Mouse (Mus musculus): ENCODE results near the gene Babam2. TPM values are rescaled to one million over a fixed set of nuclear protein-coding genes. Genes with fewer than 3 reads are reported as not detected.
A peak's percentile ranks its signal among the peaks of the same experiment; 100 is the strongest.

Babam2 gene
- polyA plus RNA-seq, 1 experiment from 2014 or later: 90.2 TPM

- Histone ChIP-seq H3K9ac (ENCODE audit: low read depth, low read length) (no peak overlapping the region), H3K27ac (no peak overlapping the region), H3K4me2 (ENCODE audit: low read length) (no peak overlapping the region), H3K36me3 (ENCODE audit: insufficient read depth, low read length) (no peaks in the 10 kb centered on the region), H3K4me1 (replicated peaks; ENCODE audit: insufficient read depth, low read length) (no peaks in the 10 kb centered on the region), H3K9me3 (replicated peaks; ENCODE audit: low read length) (no peaks in the 10 kb centered on the region), H3K27me3 (ENCODE audit: insufficient read depth, low read length) (no peaks in the 10 kb centered on the region), H3K4me3 (replicated peaks; ENCODE audit: low read depth, low read length) (no peak overlapping the region)
- 85% methylated on average over 2 of the region's 2 CpGs for WGBS
- peak; percentile 72; the same call in 1 of the 2 replicates for ATAC-seq (replicated peaks; ENCODE audit: low FRiP score, low read depth)
- DNase-seq (ENCODE audit: low spot score): no peak
- no peak for TF ChIP-seq CTCF (IDR thresholded peaks at IDR 0.05; ENCODE audit: low read depth)
Observed at GRCm38 (mm10) chr5:31873328-31873727, 175.8 kb downstream of the Babam2 start.

- no peak for TF ChIP-seq CTCF (IDR thresholded peaks at IDR 0.05; ENCODE audit: low read depth)
Observed at GRCm38 (mm10) chr5:31874543-31874942, 177.1 kb downstream of the Babam2 start.

GRCm38 (mm10) chr5:31875443-31875842, 178.0 kb downstream of the Babam2 start:
- ATAC-seq (replicated peaks; ENCODE audit: low FRiP score, low read depth): no peak
- Histone ChIP-seq H3K36me3 (ENCODE audit: insufficient read depth, low read length) (no peaks in the 10 kb centered on the region), H3K4me1 (replicated peaks; ENCODE audit: insufficient read depth, low read length) (no peaks in the 10 kb centered on the region), H3K4me2 (ENCODE audit: low read length) (no peak overlapping the region), H3K4me3 (replicated peaks; ENCODE audit: low read depth, low read length) (no peak overlapping the region), H3K9me3 (replicated peaks; ENCODE audit: low read length) (no peaks in the 10 kb centered on the region), H3K9ac (ENCODE audit: low read depth, low read length) (no peak overlapping the region), H3K27me3 (ENCODE audit: insufficient read depth, low read length) (no peaks in the 10 kb centered on the region), H3K27ac (no peak overlapping the region)
- no peak for DNase-seq (ENCODE audit: low spot score)
- no peak for TF ChIP-seq CTCF (IDR thresholded peaks at IDR 0.05; ENCODE audit: low read depth)
- 76% methylated on average over 3 of the region's 3 CpGs for WGBS

More at GRCm38 (mm10) chr5:31874543-31874942, 177.1 kb downstream of the Babam2 start:
- DNase-seq (ENCODE audit: low spot score) (no peak), ATAC-seq (replicated peaks; ENCODE audit: low FRiP score, low read depth) (no peak)
- no peak overlapping the region for H3K4me3 ChIP-seq (replicated peaks; ENCODE audit: low read depth, low read length)
- H3K9me3 ChIP-seq (replicated peaks; ENCODE audit: low read length): no peaks in the 10 kb centered on the region
- no peaks in the 10 kb centered on the region for H3K4me1 ChIP-seq (replicated peaks; ENCODE audit: insufficient read depth, low read length)
- H3K4me2 ChIP-seq (ENCODE audit: low read length): no peak overlapping the region
- H3K27ac ChIP-seq: no peak overlapping the region
- no peaks in the 10 kb centered on the region for H3K36me3 ChIP-seq (ENCODE audit: insufficient read depth, low read length)
- H3K27me3 ChIP-seq (ENCODE audit: insufficient read depth, low read length): no peaks in the 10 kb centered on the region
- WGBS: 76% methylated on average over 1 of the region's 1 CpGs
- no peak overlapping the region for H3K9ac ChIP-seq (ENCODE audit: low read depth, low read length)

- H3K9me3 ChIP-seq (replicated peaks; ENCODE audit: low read length): no peaks in the 10 kb centered on the region
- no peak overlapping the region for H3K9ac ChIP-seq (ENCODE audit: low read depth, low read length)
- no peaks in the 10 kb centered on the region for H3K36me3 ChIP-seq (ENCODE audit: insufficient read depth, low read length)
- H3K27me3 ChIP-seq (ENCODE audit: insufficient read depth, low read length): no peaks in the 10 kb centered on the region
- ATAC-seq (replicated peaks; ENCODE audit: low FRiP score, low read depth) (no peak), DNase-seq (ENCODE audit: low spot score) (peak; percentile 75)
- peak overlapping the region; percentile 56; the same call in 1 of the 2 replicates for H3K27ac ChIP-seq
- WGBS: 51% methylated on average over 8 of the region's 8 CpGs
- TF ChIP-seq CTCF (IDR thresholded peaks at IDR 0.05; ENCODE audit: low read depth): no peak
- no peak overlapping the region for H3K4me3 ChIP-seq (replicated peaks; ENCODE audit: low read depth, low read length)
- H3K4me2 ChIP-seq (ENCODE audit: low read length): no peak overlapping the region
- H3K4me1 ChIP-seq (replicated peaks; ENCODE audit: insufficient read depth, low read length): no peaks in the 10 kb centered on the region
Observed at GRCm38 (mm10) chr5:31876216-31876974, 178.9 kb downstream of the Babam2 start.

GRCm38 (mm10) chr5:31880457-31880856, 183.0 kb downstream of the Babam2 start:
- H3K4me3 ChIP-seq (replicated peaks; ENCODE audit: low read depth, low read length): no peak overlapping the region
- H3K9me3 ChIP-seq (replicated peaks; ENCODE audit: low read length): no peaks in the 10 kb centered on the region
- H3K27ac ChIP-seq: no peak overlapping the region
- TF ChIP-seq CTCF (IDR thresholded peaks at IDR 0.05; ENCODE audit: low read depth): no peak
- DNase-seq (ENCODE audit: low spot score) (no peak), ATAC-seq (replicated peaks; ENCODE audit: low FRiP score, low read depth) (no peak)
- no peak overlapping the region for H3K9ac ChIP-seq (ENCODE audit: low read depth, low read length)
- H3K4me1 ChIP-seq (replicated peaks; ENCODE audit: insufficient read depth, low read length): no peaks in the 10 kb centered on the region; the same call in 1 of the 2 replicates
- 59% methylated on average over 2 of the region's 2 CpGs for WGBS
- no peaks in the 10 kb centered on the region for H3K27me3 ChIP-seq (ENCODE audit: insufficient read depth, low read length)
- no peaks in the 10 kb centered on the region for H3K36me3 ChIP-seq (ENCODE audit: insufficient read depth, low read length)
- H3K4me2 ChIP-seq (ENCODE audit: low read length): no peak overlapping the region

- Histone ChIP-seq H3K4me3 (replicated peaks; ENCODE audit: low read depth, low read length) (no peak overlapping the region), H3K27me3 (ENCODE audit: insufficient read depth, low read length) (no peaks in the 10 kb centered on the region), H3K36me3 (ENCODE audit: insufficient read depth, low read length) (no peaks in the 10 kb centered on the region), H3K9ac (ENCODE audit: low read depth, low read length) (no peak overlapping the region), H3K27ac (no peak overlapping the region), H3K4me1 (replicated peaks; ENCODE audit: insufficient read depth, low read length) (no peaks in the 10 kb centered on the region; the same call in 1 of the 2 replicates), H3K9me3 (replicated peaks; ENCODE audit: low read length) (no peaks in the 10 kb centered on the region), H3K4me2 (ENCODE audit: low read length) (no peak overlapping the region)
- ATAC-seq (replicated peaks; ENCODE audit: low FRiP score, low read depth) (no peak), DNase-seq (ENCODE audit: low spot score) (no peak)
- WGBS: 68% methylated on average over 3 of the region's 3 CpGs
- TF ChIP-seq CTCF (IDR thresholded peaks at IDR 0.05; ENCODE audit: low read depth): no peak
Observed at GRCm38 (mm10) chr5:31882297-31882696, 184.8 kb downstream of the Babam2 start.
